Mouse (Mus musculus) kidney, embryonic 16.5 days (tissue): ENCODE results near the gene Gucy1b1. TPM values are rescaled to one million over a fixed set of nuclear protein-coding genes. Genes with fewer than 3 reads are reported as not detected.

ENCODE experiments used
- ATAC-seq: fragments of 200-750 bp; cut with Nextera tagmentation; 2 replicates; pipeline ENCODE4 v1.8.0; 2017; ENCODE audit warnings: moderate TSS enrichment; ENCODE audit not compliant: low FRiP score, low TSS enrichment
- H3K27ac ChIP-seq: fragments of 300-500 bp; sonication (generic); 2 replicates; pipeline ENCODE4 v1.5.1; 2014; ENCODE audit warnings: low read length
- H3K27me3 ChIP-seq: fragments of 300-500 bp; sonication (generic); 2 replicates; pipeline ENCODE4 v1.6.1; 2014; ENCODE audit warnings: low read length, control low read depth, mixed read lengths; ENCODE audit not compliant: insufficient read depth
- H3K36me3 ChIP-seq: fragments of 300-500 bp; sonication (generic); 2 replicates; pipeline ENCODE4 v1.6.1; 2014; ENCODE audit warnings: low read length, control low read depth, mixed read lengths; ENCODE audit not compliant: insufficient read depth
- H3K4me1 ChIP-seq: fragments of 300-500 bp; sonication (generic); 2 replicates; pipeline ENCODE4 v1.6.1; 2014; ENCODE audit warnings: low read length, control low read depth, mixed read lengths; ENCODE audit not compliant: insufficient read depth
- H3K4me2 ChIP-seq: fragments of 300-500 bp; sonication (generic); replicated peaks from 2 replicates; pipeline ENCODE4 v1.6.1; 2014; ENCODE audit warnings: low read depth, low read length
- H3K4me3 ChIP-seq: fragments of 300-500 bp; sonication (generic); 2 replicates; pipeline ENCODE4 v1.5.1; 2014; ENCODE audit warnings: mild to moderate bottlenecking, low read length
- H3K9ac ChIP-seq: fragments of 300-500 bp; sonication (generic); replicated peaks from 2 replicates; pipeline ENCODE4 v1.6.1; 2014; ENCODE audit warnings: low read length
- H3K9me3 ChIP-seq: fragments of 300-500 bp; sonication (generic); 2 replicates; pipeline ENCODE4 v1.6.1; 2016; ENCODE audit warnings: low read length, control low read depth
- WGBS: fragments of 180-500 bp; shearing (Covaris S2); extraction: QIAGEN DNeasy Blood & Tissue Kit; methylation state at CpG from one replicate; pipeline ENCODE4 v1.1.7; 2014; 5-methylcytosine and 5-hydroxymethylcytosine counted together
- polyA plus RNA-seq: library from polyadenylated mRNA; unstranded; fragments of >200 nt; fragmentation: Nextera tagmentation; extraction: Ambion mirVana; gene quantifications from 2 replicates; pipeline ENCODE4 v1.2.1, GENCODE M21; 2015

The Gucy1b1 gene
- polyA plus RNA-seq, 1 experiment from 2014 or later: 38.0 TPM

- H3K9ac ChIP-seq: no peak overlapping the region
- no peaks in the 10 kb centered on the region for H3K27me3 ChIP-seq
- 23% methylated on average over 9 of the region's 9 CpGs for WGBS
- peaks cover 17% of the 10 kb centered on the region for H3K4me1 ChIP-seq
- no peak overlapping the region for H3K4me2 ChIP-seq
- H3K27ac ChIP-seq: peak overlapping the region; percentile 78
- H3K9me3 ChIP-seq: no peaks in the 10 kb centered on the region
- H3K4me3 ChIP-seq: no peak overlapping the region
- ATAC-seq: peak; percentile 75
- no peaks in the 10 kb centered on the region for H3K36me3 ChIP-seq
These were observed 12.9 kb downstream of the Gucy1b1 start for GRCm38 (mm10) chr3:82061402-82062180.

- peak; percentile 83; the same call in 1 of the 2 replicates for ATAC-seq
- Histone ChIP-seq H3K36me3 (no peaks in the 10 kb centered on the region), H3K9ac (no peak overlapping the region), H3K4me3 (no peak overlapping the region), H3K4me1 (peaks cover 13% of the 10 kb centered on the region), H3K9me3 (no peaks in the 10 kb centered on the region), H3K27me3 (no peaks in the 10 kb centered on the region), H3K27ac (no peak overlapping the region), H3K4me2 (no peak overlapping the region)
- 48% methylated on average over 5 of the region's 5 CpGs for WGBS
These were observed 17.3 kb downstream of the Gucy1b1 start for GRCm38 (mm10) chr3:82057201-82057600.

DNA sequence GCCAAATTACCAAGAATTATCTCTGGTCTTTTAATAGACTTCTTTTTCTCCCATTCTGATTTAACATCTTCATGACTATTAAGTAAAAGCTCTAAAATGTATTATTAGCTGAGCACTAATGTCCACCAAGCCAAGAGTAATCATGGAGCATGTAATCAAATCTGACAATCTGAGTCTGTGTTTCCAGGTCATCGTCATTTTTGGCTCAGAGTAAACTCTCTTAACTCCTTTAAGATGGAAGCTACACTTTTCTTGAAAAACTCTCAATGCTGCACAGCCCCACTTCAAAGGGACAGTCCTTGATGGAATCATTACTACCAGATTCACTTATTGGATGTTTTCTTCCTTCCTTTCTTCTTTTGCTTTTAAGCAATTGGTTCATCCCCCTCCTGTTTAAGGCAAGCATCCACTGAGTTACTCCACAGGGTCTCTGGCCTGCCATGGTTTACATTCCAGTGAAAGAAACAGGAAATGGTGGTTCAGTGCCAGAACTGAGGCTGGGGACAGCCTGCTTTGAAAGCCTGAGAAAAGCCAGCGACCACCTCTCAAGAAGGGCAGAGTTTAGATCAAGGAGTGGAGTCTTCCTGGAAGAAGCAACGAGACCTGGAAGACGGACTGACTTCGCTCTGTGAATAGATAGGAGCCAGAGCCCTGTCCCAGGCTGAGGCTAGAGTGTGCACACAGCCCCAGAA lies 20.1 kb downstream of the Gucy1b1 start:
- no peak for ATAC-seq
- 0 out of 2 replicates have a peak overlapping the region, but pooled peaks have one; percentile 15 for H3K27ac ChIP-seq

DNA sequence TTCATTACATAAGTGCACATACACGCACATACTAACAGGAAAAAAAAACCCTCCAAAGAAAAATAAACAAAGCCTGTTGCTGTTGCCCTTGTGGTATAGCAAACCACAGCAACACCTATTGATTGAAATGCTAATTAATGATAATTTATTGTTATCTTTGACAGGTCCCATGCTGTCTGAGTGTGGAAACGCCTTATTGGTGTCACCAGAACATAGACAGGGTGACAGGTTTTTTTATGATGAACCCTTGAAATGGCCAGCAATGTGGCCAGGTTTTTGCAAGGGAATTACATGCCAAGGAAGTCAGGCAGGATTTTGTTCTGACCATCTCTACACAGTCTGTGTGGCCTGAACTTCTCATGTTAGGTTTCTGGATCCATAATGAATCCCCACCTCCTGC lies 22.5 kb downstream of the Gucy1b1 start:
- H3K4me2 ChIP-seq: no peak overlapping the region
- no peak overlapping the region for H3K27ac ChIP-seq
- H3K36me3 ChIP-seq: no peaks in the 10 kb centered on the region
- WGBS: 45% methylated on average over 2 of the region's 2 CpGs
- H3K4me1 ChIP-seq: peaks cover 5% of the 10 kb centered on the region; the same call in 1 of the 2 replicates
- ATAC-seq: no peak
- no peak overlapping the region for H3K9ac ChIP-seq
- H3K9me3 ChIP-seq: no peaks in the 10 kb centered on the region
- H3K27me3 ChIP-seq: no peaks in the 10 kb centered on the region
- no peak overlapping the region for H3K4me3 ChIP-seq

More for the DNA sequence above, 20.1 kb downstream of the Gucy1b1 start:
- no peaks in the 10 kb centered on the region for H3K9me3 ChIP-seq
- no peak overlapping the region for H3K4me2 ChIP-seq
- H3K4me3 ChIP-seq: no peak overlapping the region
- no peak overlapping the region for H3K9ac ChIP-seq
- peaks cover 8% of the 10 kb centered on the region; the same call in 1 of the 2 replicates for H3K4me1 ChIP-seq
- H3K27me3 ChIP-seq: no peaks in the 10 kb centered on the region
- 52% methylated on average over 5 of the region's 5 CpGs for WGBS
- no peaks in the 10 kb centered on the region for H3K36me3 ChIP-seq

- no peak for ATAC-seq
- peaks cover 5% of the 10 kb centered on the region; the same call in 1 of the 2 replicates for H3K4me1 ChIP-seq
- H3K4me2 ChIP-seq: no peak overlapping the region
- no peaks in the 10 kb centered on the region for H3K9me3 ChIP-seq
- H3K27ac ChIP-seq: no peak overlapping the region
- no peak overlapping the region for H3K4me3 ChIP-seq
- H3K9ac ChIP-seq: no peak overlapping the region
- no peaks in the 10 kb centered on the region for H3K27me3 ChIP-seq
- no peaks in the 10 kb centered on the region for H3K36me3 ChIP-seq
These were observed 23.0 kb downstream of the Gucy1b1 start for GRCm38 (mm10) chr3:82051468-82051867.

DNA sequence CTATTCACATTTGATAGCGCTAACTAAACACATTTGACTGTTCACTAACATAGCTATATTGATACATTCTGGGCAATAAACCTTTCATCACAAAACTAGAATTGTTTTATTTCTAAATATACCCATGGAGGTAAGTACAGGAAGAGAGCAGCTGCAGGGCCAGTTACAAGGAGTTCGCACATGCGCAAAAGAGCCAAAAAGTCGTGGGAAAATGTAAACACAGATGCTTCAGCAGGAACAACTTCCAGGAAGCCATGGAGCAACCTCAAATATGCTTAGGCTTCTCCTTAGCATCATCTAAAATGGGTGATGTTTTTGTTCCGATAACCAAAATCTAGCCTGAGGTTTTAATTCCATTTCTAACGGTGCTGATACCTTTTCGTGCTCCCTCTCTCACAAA lies 25.8 kb downstream of the Gucy1b1 start:
- Histone ChIP-seq H3K4me1 (no peaks in the 10 kb centered on the region), H3K4me3 (no peak overlapping the region), H3K9ac (no peak overlapping the region), H3K27ac (no peak overlapping the region), H3K36me3 (no peaks in the 10 kb centered on the region), H3K4me2 (no peak overlapping the region), H3K27me3 (no peaks in the 10 kb centered on the region), H3K9me3 (no peaks in the 10 kb centered on the region)
- no peak for ATAC-seq
- 54% methylated on average over 7 of the region's 7 CpGs for WGBS

DNA sequence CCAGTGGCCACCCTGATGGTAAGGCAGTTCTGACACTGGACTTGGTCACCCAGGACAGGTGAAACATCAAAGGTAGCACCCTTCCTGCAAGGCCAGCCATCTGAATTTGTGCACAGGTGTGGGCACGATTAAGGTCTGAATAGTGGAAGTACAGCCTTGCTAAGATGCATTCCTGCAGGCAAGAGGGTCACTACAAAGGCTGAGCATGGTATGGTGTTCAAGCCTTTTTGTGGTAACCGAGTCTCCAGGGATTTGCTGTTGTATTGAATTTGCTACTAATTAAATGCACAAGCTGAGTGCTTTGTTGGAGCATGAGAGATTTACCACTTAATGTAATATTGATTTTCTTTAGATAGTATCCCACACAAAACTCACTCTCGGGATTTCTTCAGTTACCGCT lies 26.4 kb downstream of the Gucy1b1 start:
- 65% methylated on average over 4 of the region's 4 CpGs for WGBS
- H3K27ac ChIP-seq: no peak overlapping the region
- 0 out of 2 replicates have a peak, but pooled peaks cover 3% of the 10 kb centered on the region for H3K36me3 ChIP-seq
- H3K27me3 ChIP-seq: no peaks in the 10 kb centered on the region
- H3K9me3 ChIP-seq: no peaks in the 10 kb centered on the region
- H3K4me1 ChIP-seq: no peaks in the 10 kb centered on the region
- H3K4me2 ChIP-seq: no peak overlapping the region
- ATAC-seq: no peak
- H3K9ac ChIP-seq: no peak overlapping the region
- H3K4me3 ChIP-seq: no peak overlapping the region

- Histone ChIP-seq H3K9ac (no peak overlapping the region), H3K4me2 (no peak overlapping the region), H3K36me3 (0 out of 2 replicates have a peak, but pooled peaks cover 4% of the 10 kb centered on the region), H3K9me3 (no peaks in the 10 kb centered on the region), H3K4me1 (no peaks in the 10 kb centered on the region), H3K27ac (no peak overlapping the region), H3K27me3 (no peaks in the 10 kb centered on the region), H3K4me3 (no peak overlapping the region)
- 34% methylated on average over 8 of the region's 8 CpGs for WGBS
- ATAC-seq: no peak
These were observed 27.3 kb downstream of the Gucy1b1 start for GRCm38 (mm10) chr3:82047100-82047753.

DNA sequence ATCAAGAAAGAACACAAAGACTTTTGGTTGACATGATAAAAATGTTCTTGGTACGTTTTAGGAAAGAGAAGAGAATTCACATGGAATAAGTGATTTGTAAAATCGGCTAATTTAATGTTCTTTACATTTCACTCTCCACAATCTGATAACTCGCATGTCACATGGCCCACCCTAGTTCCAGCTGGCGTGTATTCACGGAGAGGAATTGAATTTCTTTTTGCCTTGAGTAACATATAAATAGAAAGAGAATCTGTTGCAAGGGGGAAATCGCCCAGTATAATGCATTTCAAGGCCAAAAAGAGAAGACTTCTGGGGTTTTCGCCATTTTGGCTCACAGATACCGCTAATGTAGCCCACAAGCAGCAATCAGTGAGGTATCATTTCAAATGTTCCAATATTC lies 28.4 kb downstream of the Gucy1b1 start:
- no peak overlapping the region for H3K27ac ChIP-seq
- WGBS: 82% methylated on average over 8 of the region's 8 CpGs
- H3K9me3 ChIP-seq: no peaks in the 10 kb centered on the region
- no peak overlapping the region for H3K4me3 ChIP-seq
- H3K27me3 ChIP-seq: no peaks in the 10 kb centered on the region
- no peaks in the 10 kb centered on the region for H3K4me1 ChIP-seq
- no peak for ATAC-seq
- H3K9ac ChIP-seq: no peak overlapping the region
- H3K4me2 ChIP-seq: no peak overlapping the region
- 0 out of 2 replicates have a peak, but pooled peaks cover 4% of the 10 kb centered on the region for H3K36me3 ChIP-seq
